Mouse (Mus musculus): ENCODE measurements around the gene Ebf4.
A peak's percentile ranks its signal among the peaks of the same experiment; 100 is the strongest.
"Not testable (repeated sequence)": the region's sequence is repeated elsewhere in the genome, so short reads cannot be mapped to it uniquely, and the experiment has no call there.

Gene Ebf4

GRCm38 (mm10) chr2:130295331-130296133, 563 bp downstream of the Ebf4 start:
- no peak for DNase-seq (ENCODE audit: extremely low spot score, low read depth, low spot score)

GRCm38 (mm10) chr2:130296134-130296745, 1.3 kb downstream of the Ebf4 start:
- DNase-seq (ENCODE audit: extremely low spot score, low read depth, low spot score) = no peak

DNA sequence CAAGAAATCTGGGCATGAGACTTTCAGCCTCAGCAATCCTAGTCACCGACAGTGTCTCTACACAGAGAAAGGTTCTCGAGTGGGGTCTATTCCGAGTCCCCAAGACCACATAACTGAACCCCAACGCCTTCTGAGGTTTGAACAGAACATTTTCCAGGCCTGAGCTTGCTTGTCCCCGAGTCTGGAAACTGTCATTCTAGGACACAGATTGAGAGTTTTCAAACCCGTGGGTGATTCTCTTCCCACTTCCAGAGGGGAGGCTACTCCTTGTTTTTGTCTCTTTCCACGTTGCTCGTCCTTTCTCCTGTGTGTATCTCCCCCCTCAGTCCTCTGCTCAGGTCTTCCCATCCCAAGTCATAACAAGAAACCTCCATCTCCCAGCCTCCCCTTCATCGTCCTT, 2.6 kb downstream of the Ebf4 start:
- DNase-seq (ENCODE audit: extremely low spot score, low read depth, low spot score) = no peak

- DNase-seq (ENCODE audit: extremely low spot score, low read depth, low spot score) = no peak
Measured at GRCm38 (mm10) chr2:130303014-130303413, 8.0 kb downstream of the Ebf4 start.

DNA sequence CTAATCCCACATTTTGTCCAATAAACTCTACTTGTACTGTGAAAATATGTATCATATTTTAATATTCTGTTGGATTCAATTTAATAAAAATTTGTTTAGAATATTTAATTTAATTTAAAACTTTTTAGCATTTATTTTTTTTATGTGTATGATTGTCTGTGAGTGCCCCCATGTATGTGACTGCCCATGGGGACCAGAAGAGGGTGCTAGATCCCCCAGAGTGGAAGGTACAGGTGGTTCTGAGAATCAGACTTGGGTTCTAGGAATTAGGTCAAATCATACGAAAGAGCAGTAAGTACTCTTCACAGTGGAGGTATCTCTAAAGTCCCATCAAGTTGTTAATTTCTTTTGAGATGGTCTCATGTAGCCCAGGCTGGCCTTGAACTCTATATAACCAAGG, 32.1 kb downstream of the Ebf4 start:
- DNase-seq (ENCODE audit: extremely low spot score, low read depth, low spot score) = no peak

DNA sequence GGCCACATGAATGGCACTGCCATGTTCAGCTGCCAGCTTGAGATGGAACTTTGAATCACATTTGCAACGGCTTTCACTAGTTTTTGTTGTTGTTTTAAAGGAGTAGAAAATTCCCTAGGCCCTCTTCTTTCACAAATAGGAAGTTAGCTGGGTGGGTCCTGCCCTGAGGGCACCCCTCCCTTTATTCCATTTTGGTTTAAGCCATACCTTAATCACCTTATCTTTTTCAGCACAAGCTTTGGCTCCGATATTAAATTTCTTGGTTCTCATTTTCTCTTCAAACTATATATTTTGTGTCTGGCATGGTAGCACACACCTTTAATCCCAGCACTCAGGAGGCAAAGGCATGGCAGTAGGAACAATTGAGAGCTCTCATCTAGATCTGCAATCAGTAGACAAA, 34.5 kb downstream of the Ebf4 start:
- DNase-seq (ENCODE audit: extremely low spot score, low read depth, low spot score) = no peak

DNA sequence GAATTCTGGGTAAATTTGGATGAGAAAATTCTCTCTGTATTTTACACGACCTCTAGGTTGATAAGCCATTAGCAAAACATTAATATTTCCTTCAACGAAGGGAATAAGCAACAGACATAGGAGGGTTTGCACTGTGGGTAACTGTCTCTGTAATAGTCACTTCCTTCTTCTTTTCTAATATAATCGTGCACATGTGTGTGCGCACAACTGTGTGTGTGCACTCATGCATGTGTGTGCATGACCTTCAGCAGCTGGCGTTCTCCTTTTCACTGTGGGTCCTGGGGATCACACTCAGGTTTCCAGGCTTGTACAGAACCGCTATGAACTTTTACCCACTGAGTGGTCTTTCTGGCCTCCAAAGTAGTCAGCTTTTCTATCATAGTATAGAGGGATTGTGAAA, 40.1 kb downstream of the Ebf4 start:
- DNase-seq (ENCODE audit: extremely low spot score, low read depth, low spot score) = no peak

DNA sequence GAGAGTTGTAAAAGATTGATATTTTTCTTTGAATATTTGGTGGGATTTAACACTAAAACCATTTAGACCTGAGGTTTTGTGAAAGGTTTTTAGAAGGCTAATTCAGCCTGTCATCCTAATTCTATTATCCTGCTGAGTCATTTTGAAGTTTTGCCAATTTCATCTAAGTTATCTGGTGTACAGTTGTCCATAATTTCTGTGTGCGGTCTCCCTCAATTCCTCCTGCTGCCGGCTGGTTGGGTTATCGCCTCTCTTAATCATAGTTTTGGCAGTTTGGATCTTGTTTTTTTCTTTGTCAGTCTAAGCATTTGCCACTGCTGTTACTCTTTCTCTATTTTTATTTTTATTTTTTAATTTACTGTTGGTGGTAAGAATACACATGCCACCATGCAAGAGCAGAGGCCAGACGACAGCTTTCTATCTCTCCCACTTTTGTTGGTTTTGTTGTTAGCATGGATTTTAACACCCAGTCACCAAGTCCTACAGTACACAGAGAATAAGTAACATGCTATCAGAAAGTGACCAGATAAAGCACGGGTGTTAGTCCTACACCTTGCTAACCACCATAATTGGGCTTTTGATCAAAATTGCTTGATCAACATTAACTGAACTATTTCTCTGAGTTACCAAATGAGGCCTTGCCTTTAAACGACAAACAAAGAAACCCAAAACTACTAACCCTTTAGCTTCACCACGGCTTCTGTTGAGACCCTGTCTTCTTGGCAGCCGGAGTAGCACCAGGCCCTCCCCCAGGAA, 45.7 kb downstream of the Ebf4 start:
- no peak for DNase-seq (ENCODE audit: extremely low spot score, low read depth, low spot score)

DNA sequence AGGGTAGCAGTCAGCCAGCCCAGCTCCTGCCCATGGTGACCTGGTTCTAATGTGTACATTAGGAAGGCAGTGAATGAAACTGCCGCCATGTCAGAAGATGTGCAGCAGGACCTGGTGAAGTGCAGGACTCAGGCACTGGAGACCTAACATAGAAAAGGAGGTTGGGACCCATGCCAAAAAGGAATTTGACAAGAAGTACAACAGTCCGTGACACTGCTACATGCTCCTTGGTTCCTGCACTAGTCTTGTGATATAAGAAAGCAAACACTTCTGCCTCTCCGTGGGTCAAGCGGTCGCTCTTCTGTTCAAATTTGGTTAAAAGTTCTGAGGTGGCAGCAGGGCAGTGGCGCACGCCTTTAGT, 46.2 kb downstream of the Ebf4 start:
- DNase-seq (ENCODE audit: extremely low spot score, low read depth, low spot score) = no peak

DNA sequence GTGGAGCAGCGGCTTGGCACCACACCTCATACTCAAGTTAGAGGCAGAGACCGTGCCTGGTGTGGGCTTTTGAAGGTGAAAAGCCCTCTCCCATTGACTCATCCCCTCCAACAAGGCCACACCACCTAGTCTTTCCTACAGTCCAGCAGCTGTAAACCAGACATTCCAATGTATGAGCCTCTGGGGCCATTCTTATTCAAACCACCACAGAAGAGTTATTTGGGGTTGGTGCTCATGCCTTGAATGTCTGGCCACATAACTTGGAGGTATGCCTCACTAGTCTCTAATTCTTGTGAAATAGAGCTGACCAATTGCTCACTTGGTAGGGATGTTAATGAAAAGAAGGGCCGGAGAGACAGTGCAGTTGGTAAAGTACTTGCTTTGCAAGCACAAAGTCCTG, 55.4 kb downstream of the Ebf4 start:
- DNase-seq (ENCODE audit: extremely low spot score, low read depth, low spot score) = no peak

DNA sequence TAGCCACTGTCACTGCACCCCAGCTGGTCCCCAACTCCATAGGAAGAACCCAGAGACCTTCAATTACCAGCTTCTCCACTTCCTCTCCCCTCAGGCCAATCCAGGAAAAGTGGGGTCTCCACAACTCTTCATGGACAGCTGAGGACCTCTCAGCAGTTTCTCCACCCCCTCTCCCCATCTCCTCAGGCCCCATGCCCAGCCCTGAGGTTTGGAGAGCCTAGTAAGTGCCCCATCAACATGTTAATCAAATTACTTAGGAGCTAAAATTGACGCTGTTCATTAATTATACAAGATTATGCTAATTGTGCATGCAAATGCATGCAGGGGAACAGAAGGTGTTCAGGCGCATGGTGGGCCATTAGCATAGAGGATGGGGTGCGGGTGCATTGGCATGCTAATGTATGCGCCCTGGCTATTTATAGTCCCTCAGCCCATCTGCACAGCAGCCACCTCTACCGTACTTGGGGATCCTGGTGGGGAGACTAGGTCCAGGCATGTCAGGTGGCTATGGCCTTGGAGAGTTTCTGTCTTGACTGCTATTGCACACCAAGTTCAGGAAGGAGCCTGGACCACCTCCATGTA, 56.9 kb downstream of the Ebf4 start:
- DNase-seq (ENCODE audit: extremely low spot score, low read depth, low spot score) = no peak

GRCm38 (mm10) chr2:130353411-130353810, 58.4 kb downstream of the Ebf4 start:
- no peak for DNase-seq (ENCODE audit: extremely low spot score, low read depth, low spot score)

DNA sequence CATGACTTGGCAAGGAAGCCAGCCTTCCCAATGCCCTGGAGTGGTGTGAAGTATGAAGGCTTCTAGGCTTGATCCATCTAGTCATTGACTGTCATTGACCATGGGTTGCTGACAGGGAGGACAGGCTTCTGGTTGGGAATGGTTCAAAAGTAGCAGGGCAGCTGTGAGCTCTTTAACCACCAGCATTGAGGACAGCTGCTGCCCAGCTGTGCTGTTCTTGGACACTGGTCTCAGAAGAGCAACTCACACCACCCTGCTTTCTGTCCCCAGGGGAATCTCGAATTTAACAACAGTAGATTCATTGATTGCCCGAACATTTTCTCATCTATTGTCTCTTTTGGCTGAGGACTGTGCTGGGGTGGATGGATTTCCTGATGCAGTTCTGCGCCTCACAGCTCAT, 58.9 kb downstream of the Ebf4 start:
- DNase-seq (ENCODE audit: extremely low spot score, low read depth, low spot score) = no peak

DNA sequence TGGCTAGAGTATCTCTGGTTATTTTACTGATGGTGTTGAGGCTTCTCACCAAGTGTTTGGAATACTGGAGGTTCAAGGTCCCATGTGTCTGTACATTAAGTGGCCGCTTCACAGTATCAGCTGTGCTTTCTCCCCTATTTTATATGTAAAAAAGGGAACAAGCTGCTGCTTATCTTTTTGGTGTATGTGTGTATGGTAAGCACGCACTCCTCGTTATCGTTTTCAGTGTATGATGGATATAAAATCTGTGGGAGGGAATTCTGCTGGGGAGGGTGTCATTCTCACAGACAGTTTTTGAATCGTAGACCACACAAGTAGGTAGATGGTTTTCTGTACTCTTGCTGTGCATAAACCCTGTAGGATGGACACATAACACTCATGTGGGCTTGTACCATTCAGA, 62.6 kb downstream of the Ebf4 start:
- DNase-seq (ENCODE audit: extremely low spot score, low read depth, low spot score) = no peak

GRCm38 (mm10) chr2:130358852-130359251, 63.9 kb downstream of the Ebf4 start:
- DNase-seq (ENCODE audit: extremely low spot score, low read depth, low spot score) = no peak

DNA sequence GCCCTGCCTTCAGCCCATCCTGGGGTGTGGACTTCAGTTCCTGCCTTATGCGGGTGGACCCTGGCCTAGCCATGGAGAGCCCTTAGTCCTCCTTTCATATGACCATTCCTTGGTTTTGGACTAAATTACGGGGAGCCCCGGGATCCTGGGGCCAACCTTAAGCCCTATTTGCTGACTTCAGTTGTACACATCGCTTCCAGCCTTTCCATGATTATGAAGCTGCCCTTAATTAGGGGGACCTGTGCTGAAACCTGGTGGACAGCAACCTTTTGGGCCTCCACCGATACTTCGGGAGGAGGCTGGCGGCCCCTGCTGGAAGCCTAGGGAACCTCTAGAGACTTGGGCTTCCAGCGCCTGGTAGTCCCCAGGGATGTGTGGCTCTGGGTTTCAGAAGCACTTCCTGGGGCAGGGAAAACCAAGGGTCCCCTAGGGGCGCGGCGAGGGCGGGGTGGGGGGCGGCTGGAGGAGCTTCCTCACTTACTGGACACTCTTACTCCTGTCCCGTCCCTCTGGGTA, 67.6 kb downstream of the Ebf4 start:
- DNase-seq (ENCODE audit: extremely low spot score, low read depth, low spot score) = peak; percentile 18

GRCm38 (mm10) chr2:130365211-130366094, 70.5 kb downstream of the Ebf4 start:
- no peak for DNase-seq (ENCODE audit: extremely low spot score, low read depth, low spot score)

DNA sequence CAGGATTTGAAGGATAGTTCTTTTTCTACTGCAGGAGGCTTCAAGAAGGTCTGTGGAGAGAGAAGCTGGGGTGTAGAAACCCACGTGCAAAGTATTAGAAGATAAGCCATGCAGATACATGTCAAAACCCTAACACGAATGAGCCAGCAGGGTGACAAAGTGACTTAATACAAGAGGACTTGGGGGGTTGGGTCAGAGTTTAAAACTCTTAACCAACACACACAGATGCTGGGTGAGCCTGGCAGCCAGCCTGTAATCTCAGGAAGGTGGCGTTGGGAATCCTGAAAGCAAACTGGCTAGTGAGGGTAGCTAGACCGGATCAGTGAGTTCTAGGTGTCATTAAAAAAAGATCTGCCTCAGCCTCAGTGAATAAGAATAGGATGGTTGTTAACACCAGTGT, 72.4 kb downstream of the Ebf4 start:
- no peak for DNase-seq (ENCODE audit: extremely low spot score, low read depth, low spot score)

DNA sequence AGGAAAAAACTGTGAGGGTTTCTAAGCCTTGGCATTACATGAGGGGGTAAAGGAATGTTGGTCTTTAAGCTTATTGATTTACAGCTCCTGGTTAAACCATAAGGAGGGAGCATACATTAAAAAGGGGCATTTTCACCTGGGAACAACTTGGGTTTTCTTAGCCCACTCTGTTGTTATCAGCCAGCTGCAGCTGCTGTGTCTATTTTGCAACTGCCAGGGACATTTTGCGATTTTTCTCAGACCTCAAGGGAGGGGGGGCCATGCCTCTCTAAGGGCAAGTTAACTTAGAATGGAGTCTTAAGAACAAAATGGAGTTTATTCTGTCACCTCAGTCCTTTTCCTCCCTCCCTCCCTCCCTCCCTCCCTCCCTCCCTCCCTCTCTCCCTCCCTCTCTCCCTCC, 78.1 kb downstream of the Ebf4 start:
- DNase-seq (ENCODE audit: extremely low spot score, low read depth, low spot score) = not testable (repeated sequence)

DNA sequence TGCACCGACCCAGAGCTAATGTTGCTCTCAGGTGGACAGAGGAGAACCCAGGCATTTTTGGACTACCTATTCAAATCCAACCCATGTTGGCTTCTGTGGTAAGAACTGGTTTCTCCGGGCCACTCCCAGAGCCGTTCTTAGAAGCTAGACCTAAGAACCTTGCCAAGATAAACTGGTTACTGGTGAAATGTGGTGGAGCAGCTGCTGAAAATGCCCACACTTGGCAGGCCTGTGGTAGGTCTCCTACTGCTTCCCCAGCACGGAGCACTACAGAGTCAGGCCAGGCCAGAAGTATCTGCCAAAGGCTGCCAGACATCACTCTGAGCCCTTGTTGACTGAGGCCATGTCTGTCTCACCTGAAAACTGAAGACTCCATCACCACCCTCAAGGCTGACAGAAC, 80.0 kb downstream of the Ebf4 start:
- DNase-seq (ENCODE audit: extremely low spot score, low read depth, low spot score) = no peak

GRCm38 (mm10) chr2:130383205-130383604, 88.2 kb downstream of the Ebf4 start:
- DNase-seq (ENCODE audit: extremely low spot score, low read depth, low spot score) = no peak

Measured in hindlimb bud, embryonic 11.5 days (tissue).